Mouse (Mus musculus) spleen, embryonic (tissue): ENCODE data around the gene Myo10.

Source experiments
- CTCF ChIA-PET: fragments of 350-600 bp; sonication (Branson Sonifier 250); formaldehyde crosslinking; loops from one replicate; lab custom pipeline; 2022; lab: Charles Lee

The Myo10 gene

GRCm38 (mm10) chr15:25719270-25719669 is 96.9 kb downstream of the Myo10 start:
- CTCF ChIA-PET, result no interaction called here

DNA sequence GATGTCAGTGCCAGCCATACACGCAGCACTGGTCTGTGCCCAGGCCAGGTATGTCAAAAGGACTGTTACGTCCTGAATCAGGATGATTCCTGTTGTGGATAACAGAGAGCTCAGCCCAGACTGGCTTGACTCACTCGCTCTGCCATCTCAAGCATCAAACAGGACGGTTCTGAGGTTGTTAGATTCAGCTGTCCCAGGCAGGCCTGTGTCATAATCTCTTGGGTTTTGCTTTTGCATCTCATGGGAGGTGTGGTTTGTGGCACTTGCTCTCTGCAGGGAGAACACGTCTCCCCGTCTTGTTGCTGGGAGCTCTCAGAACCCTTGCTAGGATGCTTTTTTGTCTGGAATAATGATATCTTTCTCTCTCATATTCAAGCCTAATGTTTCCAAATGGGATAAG is 97.9 kb downstream of the Myo10 start:
- CTCF ChIA-PET, result interaction anchor here (0.7 kb wide), 1 partner anchor 743 kb away, joined by 13 read pairs; no protein-coding TSS in a partner anchor

- CTCF ChIA-PET, result no interaction called here
Measured at GRCm38 (mm10) chr15:25723281-25724113, 101.2 kb downstream of the Myo10 start.

GRCm38 (mm10) chr15:25724549-25724948 is 102.2 kb downstream of the Myo10 start:
- CTCF ChIA-PET, result no interaction called here

- CTCF ChIA-PET, result no interaction called here
Measured at GRCm38 (mm10) chr15:25726814-25727213, 104.5 kb downstream of the Myo10 start.

DNA sequence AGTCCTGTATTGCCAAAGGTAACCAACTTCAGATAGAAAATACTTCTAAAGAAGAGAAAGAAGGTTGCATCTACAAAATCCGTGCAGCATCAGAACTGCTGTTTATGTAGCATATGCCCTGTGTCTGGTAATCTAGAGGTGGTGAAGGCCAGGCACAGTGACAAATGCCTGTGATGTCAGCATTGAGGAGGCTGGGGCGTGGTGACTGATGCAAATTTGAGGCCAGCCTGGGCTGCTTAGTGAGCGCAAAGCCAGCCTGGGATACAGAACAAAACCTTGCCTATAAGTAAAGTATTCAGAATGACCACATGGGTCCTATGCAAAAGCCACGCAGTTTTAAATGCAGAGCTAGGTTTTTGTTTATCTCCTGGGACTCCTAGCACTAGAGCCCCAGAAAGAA is 106.2 kb downstream of the Myo10 start:
- CTCF ChIA-PET, result no interaction called here

DNA sequence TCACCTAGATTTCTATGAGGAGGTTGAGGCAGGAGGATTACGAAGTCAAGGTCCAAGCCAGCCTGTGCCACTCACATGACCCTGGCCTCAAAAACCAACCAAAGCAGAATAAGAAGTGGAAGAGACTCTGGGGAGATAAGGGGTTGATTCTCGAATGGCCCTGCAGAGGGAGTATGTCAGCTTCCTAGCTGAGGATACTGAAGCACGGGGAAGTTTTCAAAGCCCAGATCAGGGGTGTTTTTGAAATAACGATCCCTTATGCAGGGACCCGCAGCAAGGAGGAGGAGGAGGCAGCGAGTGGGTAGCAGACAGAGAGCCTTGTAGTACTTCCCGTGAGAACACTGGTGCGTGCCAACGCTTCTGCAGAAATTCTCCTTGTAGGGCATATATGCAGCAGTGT is 108.7 kb downstream of the Myo10 start:
- CTCF ChIA-PET, result interaction anchor here (0.7 kb wide), 1 partner anchor 316 kb away, joined by 13 read pairs; no protein-coding TSS in a partner anchor

GRCm38 (mm10) chr15:25732758-25733428 is 110.6 kb downstream of the Myo10 start:
- CTCF ChIA-PET, result interaction anchor here (0.7 kb wide), 1 partner anchor 15 kb away, joined by 3 read pairs; no protein-coding TSS in a partner anchor

- CTCF ChIA-PET, result no interaction called here
Measured at GRCm38 (mm10) chr15:25733739-25734430, 111.6 kb downstream of the Myo10 start.

- CTCF ChIA-PET, result no interaction called here
Measured at GRCm38 (mm10) chr15:25736531-25736930, 114.2 kb downstream of the Myo10 start.

GRCm38 (mm10) chr15:25740271-25740670 is 117.9 kb downstream of the Myo10 start:
- CTCF ChIA-PET, result no interaction called here

DNA sequence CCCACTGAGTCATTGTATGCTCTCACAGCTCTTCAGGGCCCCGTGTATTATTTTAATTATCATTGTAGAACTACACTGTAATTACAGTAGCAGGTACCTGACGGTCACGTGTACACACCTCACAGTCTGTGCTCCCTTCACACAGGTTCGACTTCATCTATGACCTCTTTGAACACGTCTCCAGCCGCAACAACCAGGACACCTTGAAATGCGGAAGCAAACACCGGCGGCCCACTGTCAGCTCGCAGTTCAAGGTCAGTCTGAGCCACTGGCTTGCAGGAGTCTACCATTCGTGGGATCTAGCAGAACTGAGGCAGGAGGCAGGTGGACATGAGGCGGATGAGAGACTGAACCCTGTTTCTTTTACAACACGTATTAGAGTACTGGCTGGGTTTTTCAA is 119.9 kb downstream of the Myo10 start:
- CTCF ChIA-PET, result no interaction called here

- CTCF ChIA-PET, result no interaction called here
Measured at GRCm38 (mm10) chr15:25751510-25751909, 129.2 kb downstream of the Myo10 start.

DNA sequence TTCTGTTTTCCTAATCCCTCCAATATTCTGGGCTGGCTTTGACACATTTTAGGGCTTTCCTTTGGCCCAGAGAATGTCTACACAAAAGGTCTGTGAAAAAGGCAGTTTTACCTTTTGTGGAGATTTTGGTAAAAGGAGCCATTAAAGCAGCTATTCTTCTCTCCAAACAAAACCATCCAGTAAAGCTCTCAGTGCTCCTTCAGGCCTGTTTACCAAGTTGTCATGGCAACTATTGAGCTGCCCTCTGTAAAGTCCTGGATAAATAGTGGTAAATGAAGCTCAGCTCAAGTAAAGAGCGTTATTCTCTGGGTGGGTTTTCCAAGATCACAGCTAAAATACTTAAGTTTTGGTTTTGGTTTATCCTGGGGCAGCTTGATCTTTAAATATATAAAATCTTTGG is 130.3 kb downstream of the Myo10 start:
- CTCF ChIA-PET, result interaction anchor here (0.8 kb wide), 1 partner anchor 22 kb away, joined by 3 read pairs; no protein-coding TSS in a partner anchor

GRCm38 (mm10) chr15:25753003-25753402 is 130.7 kb downstream of the Myo10 start:
- CTCF ChIA-PET, result interaction anchor here (0.8 kb wide), 1 partner anchor 21 kb away, joined by 3 read pairs; no protein-coding TSS in a partner anchor

GRCm38 (mm10) chr15:25753878-25754277 is 131.6 kb downstream of the Myo10 start:
- CTCF ChIA-PET, result interaction anchor here (0.5 kb wide), 1 partner anchor 53 kb away, joined by 3 read pairs; no protein-coding TSS in a partner anchor

DNA sequence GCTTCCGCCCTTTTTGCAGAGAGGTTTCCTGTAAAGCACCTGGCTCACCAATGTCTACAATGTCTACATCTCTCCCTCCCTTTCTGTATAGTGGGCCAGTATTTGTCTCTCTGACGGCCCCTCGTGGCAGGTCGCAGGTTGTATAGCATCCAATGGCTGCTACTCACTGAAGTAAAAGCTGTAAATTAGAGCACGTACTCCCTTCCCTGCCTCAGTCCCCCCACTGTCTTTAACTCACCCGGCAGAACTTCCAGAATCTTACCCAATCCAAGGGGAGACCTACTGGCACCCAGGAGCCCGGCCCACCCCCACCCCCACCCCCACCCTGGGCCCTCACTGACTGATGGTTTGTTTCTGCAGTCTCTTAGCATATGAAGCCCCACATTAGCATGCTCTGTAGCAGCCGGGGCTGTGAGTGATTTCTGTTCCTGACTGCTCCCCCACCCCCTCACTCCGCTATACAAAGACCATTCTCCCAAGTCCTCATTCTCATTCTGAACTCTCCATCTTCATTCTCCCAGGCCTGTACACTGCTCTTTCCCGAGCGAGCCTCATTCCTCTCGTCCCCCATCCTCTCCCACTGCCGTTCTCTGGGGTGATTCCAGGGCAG is 132.1 kb downstream of the Myo10 start:
- CTCF ChIA-PET, result no interaction called here

- CTCF ChIA-PET, result no interaction called here
Measured at GRCm38 (mm10) chr15:25755536-25755935, 133.2 kb downstream of the Myo10 start.

GRCm38 (mm10) chr15:25756072-25756471 is 133.7 kb downstream of the Myo10 start:
- CTCF ChIA-PET, result no interaction called here

GRCm38 (mm10) chr15:25758037-25758436 is 135.7 kb downstream of the Myo10 start:
- CTCF ChIA-PET, result no interaction called here

- CTCF ChIA-PET, result no interaction called here
Measured at GRCm38 (mm10) chr15:25758500-25759086, 136.3 kb downstream of the Myo10 start.
